Mouse (Mus musculus): Measurements from ENCODE around the gene Plk1. TPM values are rescaled to one million over a fixed set of nuclear protein-coding genes. Genes with fewer than 3 reads are reported as not detected.

Plk1 gene
- total RNA-seq (2015; ENCODE audit: low replicate concordance), result 128 and 147 TPM in 2 replicates
- total RNA-seq (2017; ENCODE audit: low replicate concordance), result 146 and 147 TPM in 2 replicates

- ATAC-seq (replicated peaks; ENCODE audit: low FRiP score, poor library complexity, severe bottlenecking), result peak; percentile 87
Observed at GRCm38 (mm10) chr7:122158915-122159902, at the start of gene Plk1. Gene Plk1 (plus strand): TSS chr7:122159439.

- no peak for ATAC-seq (replicated peaks; ENCODE audit: low FRiP score, poor library complexity, severe bottlenecking)
Observed at GRCm38 (mm10) chr7:122123518-122123917, 35.7 kb upstream of the Plk1 start.

GRCm38 (mm10) chr7:122125636-122126035 is 33.6 kb upstream of the Plk1 start:
- ATAC-seq (replicated peaks; ENCODE audit: low FRiP score, poor library complexity, severe bottlenecking), result no peak

GRCm38 (mm10) chr7:122126946-122127345 is 32.3 kb upstream of the Plk1 start:
- no peak for ATAC-seq (replicated peaks; ENCODE audit: low FRiP score, poor library complexity, severe bottlenecking)

GRCm38 (mm10) chr7:122131834-122132233 is 27.4 kb upstream of the Plk1 start:
- ATAC-seq (replicated peaks; ENCODE audit: low FRiP score, poor library complexity, severe bottlenecking), result no peak

- ATAC-seq (replicated peaks; ENCODE audit: low FRiP score, poor library complexity, severe bottlenecking), result peak; percentile 97
Observed at GRCm38 (mm10) chr7:122132497-122133337, 26.5 kb upstream of the Plk1 start, which contains the start of the genes Palb2 and Dctn5. Gene Palb2 (minus strand): TSS chr7:122132985. Gene Dctn5 (plus strand): TSS chr7:122133041.

- ATAC-seq (replicated peaks; ENCODE audit: low FRiP score, poor library complexity, severe bottlenecking), result no peak
Observed at GRCm38 (mm10) chr7:122133338-122133625, 26.0 kb upstream of the Plk1 start.

GRCm38 (mm10) chr7:122135070-122135469 is 24.2 kb upstream of the Plk1 start:
- no peak for ATAC-seq (replicated peaks; ENCODE audit: low FRiP score, poor library complexity, severe bottlenecking)

GRCm38 (mm10) chr7:122137071-122137470 is 22.2 kb upstream of the Plk1 start:
- no peak for ATAC-seq (replicated peaks; ENCODE audit: low FRiP score, poor library complexity, severe bottlenecking)

- ATAC-seq (replicated peaks; ENCODE audit: low FRiP score, poor library complexity, severe bottlenecking), result no peak
Observed at GRCm38 (mm10) chr7:122138190-122138589, 21.0 kb upstream of the Plk1 start.

- no peak for ATAC-seq (replicated peaks; ENCODE audit: low FRiP score, poor library complexity, severe bottlenecking)
Observed at GRCm38 (mm10) chr7:122140991-122141390, 18.2 kb upstream of the Plk1 start.

- ATAC-seq (replicated peaks; ENCODE audit: low FRiP score, poor library complexity, severe bottlenecking), result no peak
Observed at GRCm38 (mm10) chr7:122152473-122152872, 6.8 kb upstream of the Plk1 start.

- no peak; the same call in 1 of the 2 replicates for ATAC-seq (replicated peaks; ENCODE audit: low FRiP score, poor library complexity, severe bottlenecking)
Observed at GRCm38 (mm10) chr7:122158488-122158887, 751 bp upstream of the Plk1 start.

GRCm38 (mm10) chr7:122160037-122160436 is 798 bp downstream of the Plk1 start:
- no peak for ATAC-seq (replicated peaks; ENCODE audit: low FRiP score, poor library complexity, severe bottlenecking)

- ATAC-seq (replicated peaks; ENCODE audit: low FRiP score, poor library complexity, severe bottlenecking), result no peak
Observed at GRCm38 (mm10) chr7:122163766-122164165, 4.5 kb downstream of the Plk1 start.

GRCm38 (mm10) chr7:122167203-122167602 is 8.0 kb downstream of the Plk1 start:
- no peak for ATAC-seq (replicated peaks; ENCODE audit: low FRiP score, poor library complexity, severe bottlenecking)

GRCm38 (mm10) chr7:122170705-122171104 is 11.5 kb downstream of the Plk1 start:
- no peak for ATAC-seq (replicated peaks; ENCODE audit: low FRiP score, poor library complexity, severe bottlenecking)

- no peak for ATAC-seq (replicated peaks; ENCODE audit: low FRiP score, poor library complexity, severe bottlenecking)
Observed at GRCm38 (mm10) chr7:122171613-122172012, 12.4 kb downstream of the Plk1 start.

GRCm38 (mm10) chr7:122180720-122181119 is 21.5 kb downstream of the Plk1 start:
- ATAC-seq (replicated peaks; ENCODE audit: low FRiP score, poor library complexity, severe bottlenecking), result no peak

GRCm38 (mm10) chr7:122184569-122184968 is 25.3 kb downstream of the Plk1 start:
- no peak for ATAC-seq (replicated peaks; ENCODE audit: low FRiP score, poor library complexity, severe bottlenecking)
